Mouse (Mus musculus) limb, embryonic 14.5 days (tissue): ENCODE data around the gene Cfap299. TPM values are rescaled to one million over a fixed set of nuclear protein-coding genes. Genes with fewer than 3 reads are reported as not detected.

Experiments used
- ATAC-seq: fragments of 200-750 bp; cut with Nextera tagmentation; 2 replicates; pipeline ENCODE4 v1.8.0; 2017; ENCODE audit warnings: low read depth, moderate number of reproducible peaks, moderate TSS enrichment; ENCODE audit not compliant: low FRiP score
- DNase-seq: peaks from one replicate; pipeline ENCODE4 v3.0.0-alpha.2; 2015; ENCODE audit warnings: low spot score
- H3K27ac ChIP-seq: fragments of 300-500 bp; sonication (generic); replicated peaks from 2 replicates; pipeline ENCODE4 v1.5.1; 2014; ENCODE audit warnings: low read depth, mild to moderate bottlenecking, low read length, moderate library complexity, mixed read lengths
- H3K27me3 ChIP-seq: fragments of 300-500 bp; sonication (generic); 2 replicates; pipeline ENCODE4 v1.6.1; 2014; ENCODE audit warnings: low read length, mixed read lengths; ENCODE audit not compliant: control insufficient read depth, insufficient read depth
- H3K36me3 ChIP-seq: fragments of 300-500 bp; sonication (generic); 2 replicates; pipeline ENCODE4 v1.6.1; 2014; ENCODE audit warnings: mild to moderate bottlenecking, low read length, moderate library complexity, mixed read lengths; ENCODE audit not compliant: control insufficient read depth, insufficient read depth
- H3K4me1 ChIP-seq: fragments of 300-500 bp; sonication (generic); 2 replicates; pipeline ENCODE4 v1.6.1; 2014; ENCODE audit warnings: antibody characterized with exemption, low read length, mixed read lengths; ENCODE audit not compliant: control insufficient read depth, insufficient read depth
- H3K4me2 ChIP-seq: fragments of 300-500 bp; sonication (generic); replicated peaks from 2 replicates; pipeline ENCODE4 v1.6.1; 2014; ENCODE audit warnings: low read depth, mild to moderate bottlenecking, low read length, moderate library complexity; ENCODE audit not compliant: severe bottlenecking
- H3K4me3 ChIP-seq: fragments of 300-500 bp; sonication (generic); replicated peaks from 2 replicates; pipeline ENCODE4 v1.5.1; 2014; ENCODE audit warnings: low read length
- H3K9ac ChIP-seq: fragments of 300-500 bp; sonication (generic); 2 replicates; pipeline ENCODE4 v1.6.1; 2014; ENCODE audit warnings: mild to moderate bottlenecking, low read depth, low read length, moderate library complexity; ENCODE audit not compliant: severe bottlenecking
- H3K9me3 ChIP-seq: fragments of 300-500 bp; sonication (generic); 2 replicates; pipeline ENCODE4 v1.6.1; 2016; ENCODE audit warnings: low read length; ENCODE audit not compliant: control insufficient read depth
- POLR2A ChIP-seq: fragments of 200-500 bp; IDR thresholded peaks from 2 replicates; pipeline ENCODE4 v1.8.0; 2012; ENCODE audit warnings: inconsistent platforms, mild to moderate bottlenecking, moderate library complexity, borderline replicate concordance; ENCODE audit not compliant: insufficient read depth, insufficient read length; ENCODE audit errors: extremely low read depth
- WGBS: fragments of 180-500 bp; shearing (Covaris S2); extraction: QIAGEN DNeasy Blood & Tissue Kit; methylation state at CpG from one replicate; pipeline ENCODE4 v1.1.7; 2014; 5-methylcytosine and 5-hydroxymethylcytosine counted together
- polyA plus RNA-seq, 2 experiments: library from polyadenylated mRNA; depleted of rRNA in 1 of 2; stranded (reverse) in 1 of 2; unstranded in 1 of 2; fragments of >200 nt; fragmentation: Nextera tagmentation in 1 of 2; extraction: Ambion mirVana in 1 of 2; gene quantifications; 2 replicates each; pipeline versions ENCODE4 v1.2.1 to v1.2.3; 2012 to 2014

Gene Cfap299
- polyA plus RNA-seq, 2 experiments, result 0.15 to 0.74 TPM

GRCm38 (mm10) chr5:98563801-98564200 is 234.7 kb downstream of the Cfap299 start:
- Histone ChIP-seq H3K4me3 (no peak overlapping the region), H3K9me3 (no peaks in the 10 kb centered on the region), H3K4me2 (no peak overlapping the region), H3K9ac (no peak overlapping the region), H3K27me3 (no peaks in the 10 kb centered on the region), H3K36me3 (no peaks in the 10 kb centered on the region), H3K4me1 (0 out of 2 replicates have a peak, but pooled peaks cover 2% of the 10 kb centered on the region), H3K27ac (no peak overlapping the region)
- DNase-seq (no peak), ATAC-seq (no peak)
- no peak for TF ChIP-seq POLR2A
- 68% methylated on average over 9 of the region's 9 CpGs for whole genome bisulfite sequencing

DNA sequence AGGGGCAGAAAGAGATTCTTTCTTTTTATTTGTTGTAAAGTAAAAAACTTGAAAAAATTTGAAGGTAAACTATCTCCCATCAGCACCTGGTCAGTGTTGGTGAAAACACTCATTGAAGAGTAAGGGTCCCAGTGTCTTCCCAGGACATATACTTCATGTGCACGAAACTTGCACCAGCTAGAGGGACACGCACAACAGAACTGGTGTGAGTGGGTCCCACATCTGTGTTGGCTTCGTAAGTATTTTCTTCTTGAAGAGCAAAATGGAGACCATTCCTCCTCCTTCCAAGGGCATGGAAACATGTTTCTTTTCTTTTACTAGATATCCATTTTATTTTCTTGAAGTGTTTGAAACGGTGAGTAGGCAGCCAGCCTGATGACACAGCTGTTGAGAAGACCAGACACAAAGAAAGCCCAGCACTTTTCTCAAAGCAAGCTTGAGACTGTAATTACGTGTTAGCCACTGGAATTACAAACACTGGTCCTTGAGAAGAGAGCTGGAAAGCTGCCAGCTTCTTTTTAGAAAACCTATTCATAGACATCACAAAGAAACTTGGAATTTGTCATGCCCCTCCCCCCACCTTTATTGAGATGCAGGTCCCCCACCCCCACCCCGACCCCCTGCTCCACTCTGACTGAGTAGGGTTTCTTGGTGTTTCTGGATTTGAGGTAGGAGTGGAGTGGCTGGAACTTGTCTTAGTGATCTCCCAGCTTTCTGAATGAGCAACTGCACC is 237.5 kb downstream of the Cfap299 start:
- peak; percentile 11 for DNase-seq
- no peak overlapping the region for H3K9ac ChIP-seq
- TF ChIP-seq POLR2A, result no peak
- ATAC-seq, result no peak
- no peaks in the 10 kb centered on the region for H3K9me3 ChIP-seq
- H3K27me3 ChIP-seq, result no peaks in the 10 kb centered on the region
- H3K4me2 ChIP-seq, result no peak overlapping the region
- 55% methylated on average over 6 of the region's 6 CpGs for WGBS
- H3K36me3 ChIP-seq, result no peaks in the 10 kb centered on the region
- no peak overlapping the region for H3K4me3 ChIP-seq
- no peak overlapping the region for H3K27ac ChIP-seq
- H3K4me1 ChIP-seq, result 0 out of 2 replicates have a peak, but pooled peaks cover 2% of the 10 kb centered on the region

GRCm38 (mm10) chr5:98568481-98568880 is 239.4 kb downstream of the Cfap299 start:
- no peaks in the 10 kb centered on the region for H3K36me3 ChIP-seq
- no peak overlapping the region for H3K4me3 ChIP-seq
- H3K4me2 ChIP-seq, result no peak overlapping the region
- H3K27me3 ChIP-seq, result no peaks in the 10 kb centered on the region
- no peak overlapping the region for H3K27ac ChIP-seq
- no peak for DNase-seq
- H3K9me3 ChIP-seq, result no peaks in the 10 kb centered on the region
- H3K9ac ChIP-seq, result no peak overlapping the region
- no peak for ATAC-seq
- TF ChIP-seq POLR2A, result no peak
- H3K4me1 ChIP-seq, result 0 out of 2 replicates have a peak, but pooled peaks cover 2% of the 10 kb centered on the region
- WGBS, result 92% methylated on average over 4 of the region's 4 CpGs

GRCm38 (mm10) chr5:98569029-98569513 is 240.0 kb downstream of the Cfap299 start:
- Histone ChIP-seq H3K9ac (no peak overlapping the region), H3K4me3 (no peak overlapping the region), H3K4me1 (0 out of 2 replicates have a peak, but pooled peaks cover 2% of the 10 kb centered on the region), H3K27ac (no peak overlapping the region), H3K4me2 (no peak overlapping the region), H3K9me3 (no peaks in the 10 kb centered on the region), H3K27me3 (no peaks in the 10 kb centered on the region), H3K36me3 (no peaks in the 10 kb centered on the region)
- DNase-seq (no peak), ATAC-seq (no peak)
- no peak for TF ChIP-seq POLR2A
- 70% methylated on average over 3 of the region's 3 CpGs for WGBS

DNA sequence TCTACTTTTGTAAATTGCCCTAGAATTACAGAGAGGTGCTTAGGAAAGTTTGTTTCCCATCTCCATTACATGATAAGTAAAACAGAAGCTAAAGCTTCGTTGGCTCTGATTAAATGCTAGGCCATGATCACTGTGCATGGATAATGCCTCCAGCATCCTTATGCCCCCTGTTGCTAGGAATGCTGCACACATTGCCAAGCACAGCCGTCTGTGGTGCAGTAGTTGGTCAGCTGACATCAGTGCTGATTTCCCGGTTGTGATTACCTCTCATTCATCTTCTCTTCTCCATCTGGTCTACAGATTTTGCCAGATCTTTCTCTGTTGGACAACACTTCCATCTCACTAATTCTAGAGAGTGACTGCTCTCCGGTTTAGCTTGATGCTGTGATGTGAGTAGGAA is 243.3 kb downstream of the Cfap299 start:
- no peak overlapping the region for H3K27ac ChIP-seq
- H3K4me3 ChIP-seq, result no peak overlapping the region
- no peak for ATAC-seq
- H3K9ac ChIP-seq, result no peak overlapping the region
- H3K4me1 ChIP-seq, result peaks cover 7% of the 10 kb centered on the region
- H3K4me2 ChIP-seq, result no peak overlapping the region
- WGBS, result 50% methylated on average over 4 of the region's 4 CpGs
- DNase-seq, result no peak
- no peaks in the 10 kb centered on the region for H3K9me3 ChIP-seq
- TF ChIP-seq POLR2A, result no peak
- H3K27me3 ChIP-seq, result no peaks in the 10 kb centered on the region
- H3K36me3 ChIP-seq, result no peaks in the 10 kb centered on the region
